Mouse (Mus musculus) CH12.LX (cell line): ENCODE results near the gene Atmin.

Source experiments
- JUND ChIP-seq: conservative IDR thresholded peaks from 2 replicates; pipeline ENCODE4 v1.6.1; 2011; ENCODE audit warnings: low read depth, low read length, improper control_type of control experiment
- MAFK ChIP-seq: IDR thresholded peaks from 2 replicates; pipeline ENCODE4 v1.6.1; 2011; ENCODE audit warnings: low read length, improper control_type of control experiment; ENCODE audit not compliant: insufficient replicate concordance
- MAX ChIP-seq: IDR thresholded peaks from 2 replicates; pipeline ENCODE4 v1.6.1; 2011; ENCODE audit warnings: low read length, improper control_type of control experiment
- MAZ ChIP-seq: IDR thresholded peaks from 2 replicates; pipeline ENCODE4 v1.6.1; 2012; ENCODE audit warnings: low read depth, mild to moderate bottlenecking, inconsistent platforms, low read length, improper control_type of control experiment, moderate library complexity
- POLR2A ChIP-seq: IDR thresholded peaks from 2 replicates; pipeline ENCODE4 v1.6.1; 2011; ENCODE audit warnings: low read depth, mild to moderate bottlenecking, improper control_type of control experiment, low read length
- TCF12 ChIP-seq: IDR thresholded peaks from 2 replicates; pipeline ENCODE4 v1.6.1; 2014; ENCODE audit warnings: low read depth, mild to moderate bottlenecking, inconsistent platforms, low read length, improper control_type of control experiment
- USF1 ChIP-seq: IDR thresholded peaks from 2 replicates; pipeline ENCODE4 v1.6.1; 2014; ENCODE audit warnings: low read depth, mild to moderate bottlenecking, inconsistent platforms, low read length, improper control_type of control experiment
- ZNF384 ChIP-seq: IDR thresholded peaks from 2 replicates; pipeline ENCODE4 v1.6.1; 2012; ENCODE audit warnings: low read depth, low read length, improper control_type of control experiment, inconsistent platforms

- no peak for TF ChIP-seq POLR2A
- no peak for TF ChIP-seq JUND
- TF ChIP-seq USF1, result no peak
- TF ChIP-seq MAZ, result no peak
- TF ChIP-seq TCF12, result no peak
- TF ChIP-seq MAFK, result no peak
- no peak for TF ChIP-seq MAX
- no peak for TF ChIP-seq ZNF384
These were observed 8.2 kb downstream of the Atmin start for GRCm38 (mm10) chr8:116951369-116951768.
